Mouse (Mus musculus) gastrocnemius, postnatal 36 days (tissue): ENCODE results near the gene Afdn. TPM values are rescaled to one million over a fixed set of nuclear protein-coding genes. Genes with fewer than 3 reads are reported as not detected.
"Not testable (repeated sequence)": the region's sequence is repeated elsewhere in the genome, so short reads cannot be mapped to it uniquely, and the experiment has no call there.

Experiments used
- DNase-seq, 2 experiments: peaks; one replicate each; pipeline ENCODE4 v3.0.0; 2022
- intact Hi-C: fragments of 180-260 bp; cut with DNase I; formaldehyde crosslinking; loops from one replicate; pipeline ENCODE4 v1.15.1; 2025
- total RNA-seq, 2 experiments: library from RNA; stranded (reverse); gene quantifications; 2 replicates each; pipeline ENCODE4 v1.2.3; 2021

The Afdn gene
- total RNA-seq, 2 experiments from 2014 or later: 46.9 to 48.8 TPM

DNA sequence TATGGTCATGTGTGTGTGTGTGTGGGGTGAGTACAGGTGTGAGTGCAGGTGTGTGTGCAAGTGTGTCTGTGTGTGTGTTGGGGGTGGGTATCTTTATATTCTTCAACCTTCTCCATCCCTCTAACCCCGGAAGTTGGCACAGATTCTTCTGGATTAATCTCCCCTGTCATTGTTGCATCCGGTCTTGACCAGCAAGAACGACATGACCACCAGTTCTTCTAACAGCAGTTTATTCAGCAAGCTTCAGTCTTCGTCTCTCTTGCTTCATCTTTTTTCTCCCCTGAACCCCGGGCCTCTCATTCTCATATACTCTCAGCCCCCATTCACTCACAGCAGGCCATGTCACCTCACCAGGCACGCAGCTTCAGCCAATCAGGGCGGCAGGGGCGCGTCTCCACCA is 170.1 kb downstream of the Afdn start:
- no peak for DNase-seq
- intact Hi-C loops: no loop called here

DNA sequence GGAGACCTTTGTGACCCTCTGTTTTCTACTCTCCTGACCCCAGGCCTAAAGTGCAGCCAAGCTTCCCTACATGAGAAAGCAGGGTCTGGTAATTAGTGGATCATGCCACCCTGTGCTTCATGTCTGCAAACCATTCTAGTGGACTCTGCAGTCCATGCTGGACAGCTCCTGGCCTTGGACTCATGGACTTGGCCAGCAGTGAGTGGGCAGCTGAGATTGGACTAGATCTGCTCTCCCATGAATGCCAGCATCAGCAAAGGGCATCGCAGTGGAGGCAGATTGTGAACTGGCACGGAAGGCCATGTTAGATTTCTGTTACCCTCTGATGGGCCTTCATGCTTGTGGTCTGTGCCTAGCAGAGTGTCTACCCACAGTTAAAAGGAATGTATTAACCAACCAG is 175.0 kb downstream of the Afdn start:
- intact Hi-C loops, DNase-seq: not testable (repeated sequence)

GRCm38 (mm10) chr17:13937787-13938186 is 177.4 kb downstream of the Afdn start:
- intact Hi-C loops: no loop called here
- no peak for DNase-seq

- intact Hi-C loops: no loop called here
- peak in 1 of 2 experiments; percentile 26 for DNase-seq
Observed at GRCm38 (mm10) chr17:13938652-13939051, 178.3 kb downstream of the Afdn start.

DNA sequence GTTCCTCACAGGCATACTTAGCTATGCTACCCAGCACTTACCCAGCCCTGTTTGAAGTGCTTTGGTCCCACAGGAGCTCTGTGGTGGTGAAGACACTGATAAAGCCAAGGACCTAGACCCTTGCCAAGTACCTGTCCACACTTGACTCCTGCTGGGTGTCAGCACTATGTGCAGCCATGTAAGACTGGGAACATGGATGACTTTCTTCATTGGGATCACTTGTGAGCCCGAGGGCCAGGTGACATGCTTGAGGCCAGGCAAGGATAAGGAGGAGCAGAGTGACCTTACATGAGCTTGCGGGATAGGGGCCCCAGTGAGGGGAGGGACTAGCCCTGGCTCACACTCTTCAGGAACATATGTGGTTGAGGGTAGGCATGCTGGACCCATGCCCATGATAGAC is 178.9 kb downstream of the Afdn start:
- DNase-seq, intact Hi-C loops: not testable (repeated sequence)

DNA sequence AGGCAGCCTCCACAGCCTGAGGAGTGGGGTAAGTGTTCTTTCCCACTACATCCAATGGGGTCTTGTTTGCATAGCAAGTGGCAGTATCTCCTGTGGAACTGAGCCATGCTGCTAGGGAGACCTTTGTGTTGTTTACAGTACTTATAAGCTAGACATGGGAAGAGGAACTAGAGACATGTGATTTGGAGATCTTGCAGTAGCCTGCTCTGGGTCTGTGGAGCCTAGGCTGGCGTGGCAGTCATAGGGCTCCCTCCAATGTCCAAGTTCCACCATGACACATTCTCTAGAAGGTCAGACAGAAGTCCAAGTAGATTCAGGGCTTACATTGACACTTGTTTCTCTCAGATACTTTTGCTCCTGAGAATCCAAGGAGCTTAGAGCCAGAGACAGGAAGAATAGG is 180.1 kb downstream of the Afdn start:
- intact Hi-C loops: loop anchor here (5.0 kb wide), 1 partner anchor 88 kb away; no protein-coding TSS in a partner anchor
- DNase-seq: no peak

GRCm38 (mm10) chr17:13948073-13948472 is 187.7 kb downstream of the Afdn start, which contains the start of gene Gm7168:
Gene Gm7168 (plus strand): TSS chr17:13948373.
- intact Hi-C loops, DNase-seq: not testable (repeated sequence)

DNA sequence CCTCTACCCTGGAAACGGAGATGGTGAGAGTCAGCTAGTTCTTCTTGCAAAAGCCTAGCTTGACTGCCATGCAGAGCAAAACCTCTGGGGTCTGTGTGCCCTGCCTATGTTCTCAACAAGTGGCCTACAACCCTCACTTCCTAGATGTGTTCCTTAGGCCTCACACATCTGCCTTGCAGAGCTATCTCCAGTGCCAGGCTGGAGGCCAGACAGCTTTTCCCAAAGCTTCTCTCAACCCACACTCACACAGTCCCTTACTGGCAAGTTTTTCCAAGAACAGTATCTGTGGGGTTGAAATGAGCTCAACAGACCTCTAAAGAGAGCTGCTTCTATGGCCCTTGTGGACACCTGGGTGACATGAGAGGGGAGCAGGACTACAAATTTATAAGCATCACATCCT is 191.2 kb downstream of the Afdn start:
- DNase-seq, intact Hi-C loops: not testable (repeated sequence)

Other genes with a start within 250 kb of the Afdn start
- 1 to 10 TPM in 1 of 2 experiments, under 1 TPM in 1; 0.48 to 1.5 TPM for gene Tcte2, start 1.3 kb downstream of the Afdn start, total RNA-seq
- gene Gm7168, start 187.8 kb downstream of the Afdn start, total RNA-seq: not detected
- gene Gm7356, start 243.2 kb downstream of the Afdn start, total RNA-seq: not detected